Mouse (Mus musculus): ENCODE results near the gene Senp8.

DNA sequence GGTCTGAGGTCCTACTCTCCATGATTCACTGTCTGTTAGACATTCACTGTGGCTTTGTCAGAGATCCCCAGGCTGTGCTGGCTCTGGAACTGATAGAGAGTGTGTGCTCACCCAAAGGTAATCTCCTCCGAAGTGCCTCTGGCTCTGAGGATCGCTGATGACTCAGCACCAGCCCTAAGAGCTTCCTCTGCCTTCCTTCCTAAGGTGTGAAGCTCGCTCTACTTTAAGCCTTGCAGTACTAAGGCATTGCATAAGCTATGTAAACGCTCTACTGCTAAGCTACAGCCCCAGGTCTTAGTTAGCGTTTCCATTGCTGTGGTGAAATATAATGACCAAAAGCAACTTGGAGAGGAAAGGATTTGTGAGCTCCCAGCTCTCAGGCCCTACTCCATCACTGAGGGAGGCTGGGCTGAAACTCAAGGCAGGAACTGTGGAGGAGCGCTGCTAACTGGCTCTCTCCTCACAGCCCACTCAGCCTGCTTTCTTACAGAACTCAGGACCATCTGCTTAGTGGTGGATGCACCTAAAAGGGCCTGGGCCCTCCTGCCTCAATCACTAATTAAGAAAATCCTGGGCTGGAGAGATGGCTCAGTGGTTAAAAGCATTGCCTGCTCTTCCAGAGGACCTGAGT lies 63.0 kb downstream of the Senp8 start:
- TF ChIP-seq CTCF (IDR thresholded peaks at IDR 0.05; ENCODE audit: extremely low read depth, insufficient read depth, insufficient read length, insufficient replicate concordance) (no peak), POLR2A (IDR thresholded peaks at IDR 0.05; ENCODE audit: low read depth, low read length) (no peak)

All from spleen, adult 2 months (tissue).